Mouse (Mus musculus) hindbrain, postnatal 0 days (tissue): Measurements from ENCODE around the gene Fam181a. TPM values are rescaled to one million over a fixed set of nuclear protein-coding genes. Genes with fewer than 3 reads are reported as not detected.

Experiments
- ATAC-seq: fragments of 200-750 bp; cut with Nextera tagmentation; 2 replicates; pipeline ENCODE4 v1.8.0; 2017; ENCODE audit warnings: mild to moderate bottlenecking, moderate TSS enrichment, moderate library complexity
- DNase-seq: peaks from one replicate; pipeline ENCODE4 v3.0.0-alpha.2; 2015; ENCODE audit warnings: low spot score
- H3K27ac ChIP-seq: fragments of 300-500 bp; sonication (generic); 2 replicates; pipeline ENCODE4 v1.5.1; 2014; ENCODE audit warnings: mild to moderate bottlenecking
- H3K27me3 ChIP-seq: fragments of 300-500 bp; sonication (generic); 2 replicates; pipeline ENCODE4 v1.6.1; 2014; ENCODE audit warnings: low read length, mixed read lengths; ENCODE audit not compliant: insufficient read depth
- H3K36me3 ChIP-seq: fragments of 300-500 bp; sonication (generic); 2 replicates; pipeline ENCODE4 v1.6.1; 2014; ENCODE audit warnings: low read length, mixed read lengths; ENCODE audit not compliant: insufficient read depth
- H3K4me1 ChIP-seq: fragments of 300-500 bp; sonication (generic); 2 replicates; pipeline ENCODE4 v1.6.1; 2014; ENCODE audit warnings: antibody characterized with exemption, low read length, mixed read lengths; ENCODE audit not compliant: insufficient read depth
- H3K4me2 ChIP-seq: fragments of 300-500 bp; sonication (generic); 2 replicates; pipeline ENCODE4 v1.6.1; 2014; ENCODE audit warnings: low read depth, mild to moderate bottlenecking, low read length, moderate library complexity, mixed read lengths
- H3K4me3 ChIP-seq: fragments of 300-500 bp; sonication (generic); 2 replicates; pipeline ENCODE4 v1.5.1; 2014; ENCODE audit warnings: low read length
- H3K9ac ChIP-seq: fragments of 300-500 bp; sonication (generic); replicated peaks from 2 replicates; pipeline ENCODE4 v1.6.1; 2014; ENCODE audit warnings: mild to moderate bottlenecking, low read length, moderate library complexity, mixed read lengths
- H3K9me3 ChIP-seq: fragments of 300-500 bp; sonication (generic); 2 replicates; pipeline ENCODE4 v1.6.1; 2016; ENCODE audit warnings: low read length, mixed read lengths
- CTCF ChIP-seq: IDR thresholded peaks from 2 replicates; pipeline ENCODE4 v1.5.1; 2016; ENCODE audit warnings: antibody characterized with exemption, control low read depth, low read depth
- WGBS: fragments of 180-500 bp; shearing (Covaris S2); extraction: QIAGEN DNeasy Blood & Tissue Kit; methylation state at CpG from one replicate; pipeline ENCODE4 v1.1.7; 2014; 5-methylcytosine and 5-hydroxymethylcytosine counted together
- polyA plus RNA-seq: library from polyadenylated mRNA; unstranded; fragments of >200 nt; fragmentation: Nextera tagmentation; extraction: Ambion mirVana; gene quantifications from 2 replicates; pipeline ENCODE4 v1.2.1, GENCODE M21; 2015
- total RNA-seq: library from RNA; depleted of rRNA; stranded (reverse); fragments of >200 nt; gene quantifications from 2 replicates; pipeline ENCODE4 v1.2.3, GENCODE M21; 2014; rRNA removed

Fam181a gene
- 14.6 and 18.5 TPM in 2 replicates for total RNA-seq
- 8.1 and 9.2 TPM in 2 replicates for polyA plus RNA-seq

- DNase-seq (no peak), ATAC-seq (no peak)
- H3K4me1 ChIP-seq, result peaks cover 17% of the 10 kb centered on the region
- no peaks in the 10 kb centered on the region for H3K27me3 ChIP-seq
- no peak for TF ChIP-seq CTCF
- no peak within 1 kb of the TSS for H3K4me3 ChIP-seq
- H3K27ac ChIP-seq, result no peak within 1 kb of the TSS
- 81% methylated on average over 2 of the region's 2 CpGs for WGBS
- no peaks in the 10 kb centered on the region for H3K9me3 ChIP-seq
- H3K4me2 ChIP-seq, result no peak within 1 kb of the TSS
- H3K9ac ChIP-seq, result no peak within 1 kb of the TSS
- H3K36me3 ChIP-seq, result no peaks in the 10 kb centered on the region
Observed at GRCm38 (mm10) chr12:103310744-103311267, at the start of gene Fam181a. Gene Fam181a (plus strand): TSS chr12:103310975.

- DNase-seq (peak; percentile 33), ATAC-seq (peak; percentile 53; the same call in 1 of the 2 replicates)
- no peak overlapping the region for H3K4me2 ChIP-seq
- H3K4me1 ChIP-seq, result no peaks in the 10 kb centered on the region
- 54% methylated on average over 13 of the region's 13 CpGs for WGBS
- no peak overlapping the region for H3K4me3 ChIP-seq
- no peaks in the 10 kb centered on the region for H3K9me3 ChIP-seq
- no peaks in the 10 kb centered on the region for H3K36me3 ChIP-seq
- TF ChIP-seq CTCF, result peak; percentile 52
- no peaks in the 10 kb centered on the region for H3K27me3 ChIP-seq
- H3K27ac ChIP-seq, result no peak overlapping the region
- no peak overlapping the region for H3K9ac ChIP-seq
Observed at GRCm38 (mm10) chr12:103262017-103262865, 48.5 kb upstream of the Fam181a start.

GRCm38 (mm10) chr12:103266605-103267004 is 44.2 kb upstream of the Fam181a start:
- Histone ChIP-seq H3K27ac (no peak overlapping the region), H3K9me3 (no peaks in the 10 kb centered on the region), H3K9ac (no peak overlapping the region), H3K4me2 (no peak overlapping the region), H3K36me3 (no peaks in the 10 kb centered on the region), H3K27me3 (no peaks in the 10 kb centered on the region), H3K4me3 (no peak overlapping the region), H3K4me1 (no peaks in the 10 kb centered on the region)
- 32% methylated on average over 3 of the region's 3 CpGs for WGBS
- no peak for ATAC-seq
- DNase-seq, result no peak
- no peak for TF ChIP-seq CTCF

- ATAC-seq (no peak), DNase-seq (no peak)
- no peaks in the 10 kb centered on the region for H3K4me1 ChIP-seq
- no peaks in the 10 kb centered on the region for H3K27me3 ChIP-seq
- TF ChIP-seq CTCF, result no peak
- no peaks in the 10 kb centered on the region for H3K9me3 ChIP-seq
- no peak overlapping the region for H3K4me2 ChIP-seq
- no peak overlapping the region for H3K4me3 ChIP-seq
- 90% methylated on average over 3 of the region's 3 CpGs for WGBS
- no peak overlapping the region for H3K27ac ChIP-seq
- no peak overlapping the region for H3K9ac ChIP-seq
- H3K36me3 ChIP-seq, result no peaks in the 10 kb centered on the region
Observed at GRCm38 (mm10) chr12:103272176-103272575, 38.6 kb upstream of the Fam181a start.

- H3K27ac ChIP-seq, result no peak overlapping the region
- H3K27me3 ChIP-seq, result no peaks in the 10 kb centered on the region
- no peaks in the 10 kb centered on the region for H3K36me3 ChIP-seq
- no peak for TF ChIP-seq CTCF
- no peak overlapping the region for H3K4me2 ChIP-seq
- no peak overlapping the region for H3K9ac ChIP-seq
- 67% methylated on average over 6 of the region's 6 CpGs for WGBS
- H3K9me3 ChIP-seq, result no peaks in the 10 kb centered on the region
- no peak overlapping the region for H3K4me3 ChIP-seq
- ATAC-seq (no peak), DNase-seq (no peak)
- no peaks in the 10 kb centered on the region for H3K4me1 ChIP-seq
Observed at GRCm38 (mm10) chr12:103273051-103273450, 37.7 kb upstream of the Fam181a start.

GRCm38 (mm10) chr12:103273732-103274131 is 37.0 kb upstream of the Fam181a start:
- Histone ChIP-seq H3K9me3 (no peaks in the 10 kb centered on the region), H3K4me3 (no peak overlapping the region), H3K27ac (no peak overlapping the region), H3K36me3 (no peaks in the 10 kb centered on the region), H3K4me2 (no peak overlapping the region), H3K27me3 (no peaks in the 10 kb centered on the region), H3K9ac (no peak overlapping the region), H3K4me1 (no peaks in the 10 kb centered on the region)
- no peak for TF ChIP-seq CTCF
- DNase-seq, result no peak
- WGBS, result 87% methylated on average over 2 of the region's 2 CpGs
- ATAC-seq, result no peak

GRCm38 (mm10) chr12:103276422-103276821 is 34.4 kb upstream of the Fam181a start:
- Histone ChIP-seq H3K36me3 (no peaks in the 10 kb centered on the region), H3K4me2 (no peak overlapping the region), H3K4me1 (no peaks in the 10 kb centered on the region), H3K9ac (no peak overlapping the region), H3K4me3 (no peak overlapping the region), H3K9me3 (no peaks in the 10 kb centered on the region), H3K27ac (no peak overlapping the region), H3K27me3 (no peaks in the 10 kb centered on the region)
- ATAC-seq, result no peak
- TF ChIP-seq CTCF, result no peak
- no peak for DNase-seq
- WGBS, result 75% methylated on average over 4 of the region's 4 CpGs
